ENCODE assay signal across 16 mouse cellular contexts in the genomic region with DNA sequence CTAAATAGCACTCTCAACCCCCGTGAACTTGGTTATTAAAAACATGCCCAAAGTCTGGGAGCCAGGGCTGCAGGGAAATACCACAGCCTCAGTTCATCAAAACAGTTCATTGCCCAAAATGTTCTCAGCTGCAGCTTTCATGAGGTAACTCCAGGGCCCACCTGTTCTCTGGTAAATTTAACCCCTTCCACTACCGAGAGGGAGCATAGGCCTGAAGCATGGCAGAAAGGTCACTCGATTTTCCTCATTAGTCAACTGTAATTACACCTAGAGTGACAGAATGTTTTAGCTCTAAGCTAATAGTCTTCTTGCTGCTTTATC.
"Had no signal": no experiment of that assay in that cellular context is flagged by ENCODE, and none has a peak within 500 bp of the region (broad histone marks: within the 10 kb centered on the region; RNA-seq: fewer than 3 reads in every experiment).

No protein-coding gene starts in this region.

- H3K4me2 ChIP-seq: kidney, embryonic 15.5 days; limb, embryonic 12.5 days; liver, embryonic 11.5 days; lung, embryonic 15.5 days; midbrain, embryonic 13.5 days had no signal

- H3K9ac ChIP-seq: kidney, embryonic 15.5 days; limb, embryonic 12.5 days; liver, embryonic 14.5 days; liver, postnatal 0 days; lung, embryonic 15.5 days; midbrain, embryonic 13.5 days had no signal

- ATAC-seq: liver, postnatal 0 days; midbrain, embryonic 13.5 days; midbrain, embryonic 16.5 days had no signal

- H3K27ac ChIP-seq: kidney, embryonic 15.5 days; left cerebral cortex, adult 2 months; limb, embryonic 12.5 days; liver, embryonic 14.5 days; lung, embryonic 15.5 days; midbrain, embryonic 10.5 days; midbrain, embryonic 13.5 days had no signal

- DNase-seq: kidney, adult 8-10 months; kidney, postnatal 10 days; kidney, postnatal 36 days; liver, postnatal 0 days; thymus, adult 18-20 months; thymus, postnatal 36 days had no signal

- H3K4me1 ChIP-seq: kidney, embryonic 15.5 days; midbrain, embryonic 10.5 days; midbrain, embryonic 13.5 days had no signal

- H3K9me3 ChIP-seq: kidney, embryonic 15.5 days; limb, embryonic 12.5 days; lung, embryonic 15.5 days; megakaryocyte, embryonic 14.5 days; midbrain, embryonic 10.5 days; midbrain, embryonic 13.5 days had no signal

- H3K36me3 ChIP-seq: kidney, embryonic 15.5 days; limb, embryonic 12.5 days; midbrain, embryonic 10.5 days; midbrain, embryonic 13.5 days had no signal

- H3K4me3 ChIP-seq: kidney, embryonic 15.5 days; left cerebral cortex, adult 2 months; limb, embryonic 12.5 days; lung, embryonic 15.5 days; megakaryocyte, embryonic 14.5 days; midbrain, embryonic 10.5 days; midbrain, embryonic 13.5 days had no signal

- H3K27me3 ChIP-seq: kidney, embryonic 15.5 days; limb, embryonic 12.5 days; lung, embryonic 15.5 days; midbrain, embryonic 13.5 days had no signal
